Mouse (Mus musculus) embryonic fibroblast, embryonic 13.5 days (primary cell): ENCODE measurements around the gene Serpinf1.

Experiments
- CTCF ChIP-seq: IDR thresholded peaks from 2 replicates; pipeline ENCODE4 v1.5.1; 2011; ENCODE audit warnings: mild to moderate bottlenecking, control low read depth, low read length, moderate library complexity, borderline replicate concordance; ENCODE audit not compliant: insufficient read depth
- POLR2A ChIP-seq: IDR thresholded peaks from 2 replicates; pipeline ENCODE4 v1.6.1; 2011; ENCODE audit warnings: low read depth, mild to moderate bottlenecking, control low read depth, low read length, moderate library complexity

DNA sequence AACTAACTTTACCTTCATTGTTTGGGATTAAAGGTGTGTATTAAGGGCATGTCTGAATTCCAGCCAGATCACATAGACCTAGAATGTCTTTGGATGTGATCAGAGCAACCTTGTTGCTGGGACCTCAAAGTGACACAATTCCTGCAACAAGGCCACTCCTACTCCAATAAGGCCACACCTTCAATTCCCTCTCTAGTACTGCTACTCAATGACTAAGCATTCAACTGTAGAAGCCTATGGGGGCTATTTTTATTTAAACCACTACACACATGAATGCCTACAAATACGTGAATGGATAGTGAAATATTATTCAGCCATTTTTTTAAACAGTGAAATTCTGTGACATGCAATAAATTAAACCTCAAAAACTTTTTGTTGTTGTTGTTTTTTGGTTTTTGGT, 45.4 kb downstream of the Serpinf1 start:
- no peak for TF ChIP-seq POLR2A
- no peak for TF ChIP-seq CTCF
